Mouse (Mus musculus) cerebellum, adult 9-11 months (tissue): ENCODE data around the gene Bmyc.
"Not testable (repeated sequence)": the region's sequence is repeated elsewhere in the genome, so short reads cannot be mapped to it uniquely, and the experiment has no call there.

Experiments used
- DNase-seq: peaks from one replicate; pipeline ENCODE4 v3.0.0; 2022

Gene Bmyc

DNA sequence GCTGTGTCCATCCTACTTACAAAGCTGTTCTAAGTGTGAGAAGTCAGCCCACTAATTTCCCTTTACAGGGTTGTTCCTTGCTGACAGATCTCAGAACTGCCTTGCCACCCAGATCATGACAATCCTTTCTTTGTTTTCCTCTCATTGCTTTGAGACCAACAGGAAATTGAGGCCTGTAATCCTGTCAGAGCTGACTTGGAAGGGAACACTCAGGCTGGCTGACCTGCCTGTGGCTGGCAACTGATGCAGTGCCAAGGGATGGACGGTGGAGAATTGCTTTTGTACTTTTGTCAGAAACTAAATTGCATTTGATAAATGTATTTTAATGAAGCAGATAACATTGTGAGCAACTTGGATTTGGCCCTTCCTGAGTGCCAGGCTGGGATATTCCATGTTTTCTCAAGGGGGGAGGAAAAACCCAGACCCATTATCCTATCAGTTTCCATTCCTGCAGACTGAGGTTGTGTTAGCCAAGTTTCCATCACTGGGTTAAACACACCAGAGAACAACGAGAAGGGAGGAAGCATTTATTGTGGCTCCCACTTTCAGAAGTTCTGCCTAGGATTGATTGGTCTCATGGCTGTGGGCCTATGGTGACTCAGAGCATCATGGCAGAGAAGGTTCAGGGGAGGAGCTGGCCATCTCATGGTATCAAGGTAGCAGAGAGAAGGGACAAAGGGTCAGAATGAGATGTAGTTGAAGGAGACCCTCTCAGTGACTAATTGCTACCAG lies 26.8 kb downstream of the Bmyc start:
- DNase-seq: no peak

DNA sequence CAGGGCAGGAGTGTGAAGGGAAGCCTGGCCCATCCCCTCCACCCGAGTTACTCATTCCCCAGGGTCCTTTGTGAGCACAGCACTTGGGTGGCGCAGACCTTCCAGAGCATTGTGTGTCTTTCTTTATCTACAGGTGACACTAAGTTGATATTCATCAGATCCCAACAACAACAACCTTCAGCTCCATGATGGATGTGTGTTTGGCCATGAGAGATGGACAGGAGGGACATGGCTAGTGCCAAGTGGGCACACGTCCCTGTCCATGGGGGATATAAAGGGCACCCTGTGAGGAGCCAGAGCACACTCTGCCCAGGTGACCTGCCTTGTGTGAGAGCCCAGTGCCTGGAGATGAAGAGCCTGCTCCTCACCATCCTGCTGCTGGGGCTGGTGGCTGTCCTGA lies 30.2 kb downstream of the Bmyc start, which contains the start of gene Obp2b:
TSS of gene Obp2b (plus strand) at position 301 of the 400 bp plus-strand sequence.
- not testable (repeated sequence) for DNase-seq

DNA sequence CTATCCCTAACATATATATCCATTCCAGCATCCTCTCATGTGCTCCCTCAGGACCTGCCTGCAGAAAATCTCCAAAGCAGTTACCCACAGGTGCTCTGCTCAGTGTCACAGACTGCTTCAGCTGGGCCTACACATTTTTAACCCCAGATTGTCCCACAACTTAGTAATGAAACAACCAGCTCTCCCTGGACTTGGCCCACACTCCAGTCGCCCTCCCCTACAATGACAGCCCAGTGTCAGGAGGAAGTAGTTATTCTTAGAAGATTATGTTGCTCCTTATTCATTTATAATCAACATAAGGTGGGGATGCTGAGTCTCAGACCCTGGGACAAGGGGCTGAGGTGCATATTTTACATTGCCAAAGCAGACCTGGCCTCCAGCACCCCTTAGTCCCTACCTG lies 35.1 kb downstream of the Bmyc start:
- no peak for DNase-seq

DNA sequence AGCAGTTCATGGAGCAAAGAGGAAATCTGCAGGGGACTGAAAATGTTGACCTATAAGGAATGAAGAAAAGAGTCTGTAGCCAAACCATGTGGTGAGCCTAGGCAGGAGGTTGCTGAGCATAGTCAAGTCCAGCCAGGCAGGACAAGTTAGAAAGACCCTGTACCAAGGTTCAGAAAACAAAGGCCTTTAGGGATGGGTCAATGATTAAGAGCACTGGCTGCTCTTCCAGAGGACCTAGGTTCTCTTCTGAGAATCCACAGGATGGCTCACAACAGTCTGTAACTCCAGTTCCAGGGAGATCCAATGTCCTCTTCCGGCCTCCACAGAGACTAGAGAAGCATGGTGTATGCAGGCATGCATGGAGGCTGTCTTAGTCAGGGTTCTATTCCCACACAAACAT lies 47.7 kb downstream of the Bmyc start:
- DNase-seq: no peak
